Mouse (Mus musculus): ENCODE measurements around the gene Mmachc.

- no peak for TF ChIP-seq POLR2A (IDR thresholded peaks at IDR 0.05; ENCODE audit: low read depth, low read length)
- no peak for TF ChIP-seq CTCF (IDR thresholded peaks at IDR 0.05; ENCODE audit: extremely low read depth, insufficient read depth, insufficient read length, insufficient replicate concordance)
Measured at GRCm38 (mm10) chr4:116707666-116708065, 540 bp downstream of the Mmachc start.
